Mouse (Mus musculus) lung, embryonic 14.5 days (tissue): ENCODE results near the gene Uri1. TPM values are rescaled to one million over a fixed set of nuclear protein-coding genes. Genes with fewer than 3 reads are reported as not detected.

Experiments
- ATAC-seq: fragments of 200-750 bp; cut with Nextera tagmentation; 2 replicates; pipeline ENCODE4 v1.8.0; 2017; ENCODE audit warnings: mild to moderate bottlenecking, moderate TSS enrichment, moderate library complexity; ENCODE audit not compliant: insufficient read depth
- DNase-seq: peaks from one replicate; pipeline ENCODE4 v3.0.0-alpha.2; 2015
- H3K27ac ChIP-seq: fragments of 300-500 bp; sonication (generic); 2 replicates; pipeline ENCODE4 v1.5.1; 2014; ENCODE audit warnings: low read depth, mild to moderate bottlenecking, moderate library complexity
- H3K27me3 ChIP-seq: fragments of 300-500 bp; sonication (generic); 2 replicates; pipeline ENCODE4 v1.6.1; 2014; ENCODE audit warnings: low read length, control low read depth; ENCODE audit not compliant: insufficient read depth
- H3K36me3 ChIP-seq: fragments of 300-500 bp; sonication (generic); 2 replicates; pipeline ENCODE4 v1.6.1; 2014; ENCODE audit warnings: control low read depth; ENCODE audit not compliant: insufficient read depth
- H3K4me1 ChIP-seq: fragments of 300-500 bp; sonication (generic); 2 replicates; pipeline ENCODE4 v1.6.1; 2014; ENCODE audit warnings: antibody characterized with exemption, control low read depth; ENCODE audit not compliant: insufficient read depth
- H3K4me2 ChIP-seq: fragments of 300-500 bp; sonication (generic); 2 replicates; pipeline ENCODE4 v1.6.1; 2014; ENCODE audit warnings: mild to moderate bottlenecking
- H3K4me3 ChIP-seq: fragments of 300-500 bp; sonication (generic); 2 replicates; pipeline ENCODE4 v1.5.1; 2014; ENCODE audit warnings: low read depth, low read length
- H3K9ac ChIP-seq: fragments of 300-500 bp; sonication (generic); 2 replicates; pipeline ENCODE4 v1.6.1; 2014
- H3K9me3 ChIP-seq: fragments of 300-500 bp; sonication (generic); 2 replicates; pipeline ENCODE4 v1.6.1; 2016; ENCODE audit warnings: low read depth, low read length, control low read depth
- CTCF ChIP-seq: IDR thresholded peaks from 2 replicates; pipeline ENCODE4 v1.5.1; 2016; ENCODE audit warnings: antibody characterized with exemption, low read depth
- WGBS: fragments of 180-500 bp; shearing (Covaris S2); extraction: QIAGEN DNeasy Blood & Tissue Kit; methylation state at CpG from one replicate; pipeline ENCODE4 v1.1.7; 2014; 5-methylcytosine and 5-hydroxymethylcytosine counted together
- polyA plus RNA-seq: library from polyadenylated mRNA; unstranded; fragments of >200 nt; fragmentation: Nextera tagmentation; extraction: Ambion mirVana; gene quantifications from 2 replicates; pipeline ENCODE4 v1.2.1, GENCODE M21; 2014

Uri1 gene
- polyA plus RNA-seq, 1 experiment from 2014 or later, result 65.7 TPM

- H3K27me3 ChIP-seq, result no peaks in the 10 kb centered on the region
- no peak overlapping the region; the same call in 1 of the 2 replicates for H3K27ac ChIP-seq
- 64% methylated on average over 8 of the region's 8 CpGs for whole genome bisulfite sequencing
- no peak overlapping the region for H3K4me2 ChIP-seq
- peaks cover 7% of the 10 kb centered on the region; the same call in 1 of the 2 replicates for H3K36me3 ChIP-seq
- TF ChIP-seq CTCF, result no peak
- H3K9ac ChIP-seq, result no peak overlapping the region
- ATAC-seq (no peak), DNase-seq (peak; percentile 36)
- no peaks in the 10 kb centered on the region for H3K9me3 ChIP-seq
- H3K4me3 ChIP-seq, result no peak overlapping the region
- H3K4me1 ChIP-seq, result peaks cover 7% of the 10 kb centered on the region; the same call in 1 of the 2 replicates
Measured at GRCm38 (mm10) chr7:37936459-37936858, 86.9 kb downstream of the Uri1 start.

- peaks cover 7% of the 10 kb centered on the region; the same call in 1 of the 2 replicates for H3K36me3 ChIP-seq
- 63% methylated on average over 5 of the region's 5 CpGs for WGBS
- H3K9me3 ChIP-seq, result no peaks in the 10 kb centered on the region
- TF ChIP-seq CTCF, result no peak
- DNase-seq (no peak), ATAC-seq (no peak)
- H3K4me3 ChIP-seq, result no peak overlapping the region
- no peak overlapping the region for H3K4me2 ChIP-seq
- H3K4me1 ChIP-seq, result peaks cover 7% of the 10 kb centered on the region; the same call in 1 of the 2 replicates
- no peak overlapping the region for H3K27ac ChIP-seq
- no peaks in the 10 kb centered on the region for H3K27me3 ChIP-seq
- H3K9ac ChIP-seq, result no peak overlapping the region
Measured at GRCm38 (mm10) chr7:37935786-37936185, 87.6 kb downstream of the Uri1 start.

GRCm38 (mm10) chr7:37934770-37935182, 88.6 kb downstream of the Uri1 start:
- Histone ChIP-seq H3K9ac (no peak overlapping the region), H3K4me2 (no peak overlapping the region), H3K27me3 (no peaks in the 10 kb centered on the region), H3K36me3 (no peaks in the 10 kb centered on the region), H3K9me3 (no peaks in the 10 kb centered on the region), H3K4me3 (no peak overlapping the region), H3K4me1 (peaks cover 7% of the 10 kb centered on the region; the same call in 1 of the 2 replicates), H3K27ac (no peak overlapping the region)
- DNase-seq, result peak; percentile 60
- TF ChIP-seq CTCF, result peak; percentile 77
- no peak for ATAC-seq
- WGBS, result 30% methylated on average over 5 of the region's 5 CpGs

- H3K4me1 ChIP-seq, result peaks cover 7% of the 10 kb centered on the region; the same call in 1 of the 2 replicates
- no peaks in the 10 kb centered on the region for H3K27me3 ChIP-seq
- no peak for ATAC-seq
- no peak overlapping the region for H3K27ac ChIP-seq
- H3K4me2 ChIP-seq, result no peak overlapping the region
- H3K4me3 ChIP-seq, result no peak overlapping the region
- H3K9ac ChIP-seq, result no peak overlapping the region
- no peaks in the 10 kb centered on the region for H3K36me3 ChIP-seq
- DNase-seq, result no peak
- TF ChIP-seq CTCF, result no peak
- WGBS, result 38% methylated on average over 9 of the region's 9 CpGs
- H3K9me3 ChIP-seq, result no peaks in the 10 kb centered on the region
Measured at GRCm38 (mm10) chr7:37933754-37934308, 89.5 kb downstream of the Uri1 start.

- H3K4me2 ChIP-seq, result no peak overlapping the region
- H3K4me1 ChIP-seq, result peaks cover 7% of the 10 kb centered on the region; the same call in 1 of the 2 replicates
- H3K27ac ChIP-seq, result peak overlapping the region; percentile 16; the same call in 1 of the 2 replicates
- H3K27me3 ChIP-seq, result no peaks in the 10 kb centered on the region
- no peaks in the 10 kb centered on the region for H3K36me3 ChIP-seq
- peak; percentile 75 for DNase-seq
- H3K4me3 ChIP-seq, result no peak overlapping the region
- ATAC-seq, result peak; percentile 80
- H3K9ac ChIP-seq, result no peak overlapping the region
- TF ChIP-seq CTCF, result no peak
- H3K9me3 ChIP-seq, result no peaks in the 10 kb centered on the region
- WGBS, result 11% methylated on average over 3 of the region's 3 CpGs
Measured at GRCm38 (mm10) chr7:37931631-37932030, 91.7 kb downstream of the Uri1 start.

- Histone ChIP-seq H3K4me3 (no peak overlapping the region), H3K4me1 (peaks cover 7% of the 10 kb centered on the region; the same call in 1 of the 2 replicates), H3K9me3 (no peaks in the 10 kb centered on the region), H3K27ac (no peak overlapping the region), H3K4me2 (no peak overlapping the region), H3K27me3 (no peaks in the 10 kb centered on the region), H3K36me3 (no peaks in the 10 kb centered on the region), H3K9ac (no peak overlapping the region)
- ATAC-seq (no peak), DNase-seq (no peak)
- 41% methylated on average over 5 of the region's 5 CpGs for WGBS
- TF ChIP-seq CTCF, result no peak
Measured at GRCm38 (mm10) chr7:37929738-37930137, 93.6 kb downstream of the Uri1 start.

- no peak overlapping the region for H3K4me2 ChIP-seq
- no peak overlapping the region for H3K9ac ChIP-seq
- no peaks in the 10 kb centered on the region for H3K9me3 ChIP-seq
- ATAC-seq, result no peak
- H3K4me3 ChIP-seq, result no peak overlapping the region
- H3K4me1 ChIP-seq, result no peaks in the 10 kb centered on the region
- H3K27ac ChIP-seq, result no peak overlapping the region
- TF ChIP-seq CTCF, result peak; percentile 46
- no peaks in the 10 kb centered on the region for H3K27me3 ChIP-seq
- no peak for DNase-seq
- WGBS, result 74% methylated on average over 4 of the region's 4 CpGs
- H3K36me3 ChIP-seq, result no peaks in the 10 kb centered on the region
Measured at GRCm38 (mm10) chr7:37922999-37923398, 100.4 kb downstream of the Uri1 start.
